Mouse (Mus musculus): ENCODE measurements around the gene Scarf2. TPM values are rescaled to one million over a fixed set of nuclear protein-coding genes. Genes with fewer than 3 reads are reported as not detected.

Scarf2 gene
- polyA plus RNA-seq, 1 experiment from 2014 or later: 1.2 TPM

- Histone ChIP-seq H3K4me3 (ENCODE audit: low read depth, low read length) (no peak overlapping the region), H3K27ac (ENCODE audit: low read length) (no peak overlapping the region), H3K4me2 (ENCODE audit: low read length) (no peak overlapping the region), H3K36me3 (ENCODE audit: control insufficient read depth, insufficient read depth, low read length) (peaks cover 20% of the 10 kb centered on the region), H3K27me3 (ENCODE audit: control insufficient read depth, insufficient read depth, low read depth, low read length) (peaks cover 30% of the 10 kb centered on the region), H3K9ac (ENCODE audit: low read depth, low read length) (no peak overlapping the region), H3K4me1 (ENCODE audit: control insufficient read depth, insufficient read depth, low read length) (peaks cover 12% of the 10 kb centered on the region), H3K9me3 (replicated peaks; ENCODE audit: control insufficient read depth, low read length, poor library complexity, severe bottlenecking) (no peaks in the 10 kb centered on the region)
- 92% methylated on average over 4 of the region's 4 CpGs for WGBS
- ATAC-seq: no peak
These were observed 3.0 kb upstream of the Scarf2 start for GRCm38 (mm10) chr16:17794047-17794446.

GRCm38 (mm10) chr16:17795643-17796042 is 1.4 kb upstream of the Scarf2 start:
- no peak for ATAC-seq
- Histone ChIP-seq H3K27me3 (ENCODE audit: control insufficient read depth, insufficient read depth, low read depth, low read length) (peaks cover 42% of the 10 kb centered on the region), H3K4me2 (ENCODE audit: low read length) (no peak overlapping the region), H3K27ac (ENCODE audit: low read length) (no peak overlapping the region), H3K4me1 (ENCODE audit: control insufficient read depth, insufficient read depth, low read length) (peaks cover 12% of the 10 kb centered on the region), H3K36me3 (ENCODE audit: control insufficient read depth, insufficient read depth, low read length) (peaks cover 10% of the 10 kb centered on the region), H3K9ac (ENCODE audit: low read depth, low read length) (no peak overlapping the region), H3K9me3 (replicated peaks; ENCODE audit: control insufficient read depth, low read length, poor library complexity, severe bottlenecking) (no peaks in the 10 kb centered on the region), H3K4me3 (ENCODE audit: low read depth, low read length) (no peak overlapping the region)
- WGBS: 55% methylated on average over 5 of the region's 5 CpGs

GRCm38 (mm10) chr16:17796519-17796918 is 563 bp upstream of the Scarf2 start:
- peak overlapping the region; percentile 52 for H3K4me3 ChIP-seq (ENCODE audit: low read depth, low read length)
- 0 out of 2 replicates have a peak overlapping the region, but pooled peaks have one; percentile 69 for H3K9ac ChIP-seq (ENCODE audit: low read depth, low read length)
- H3K27ac ChIP-seq (ENCODE audit: low read length): no peak overlapping the region
- H3K4me1 ChIP-seq (ENCODE audit: control insufficient read depth, insufficient read depth, low read length): peaks cover 12% of the 10 kb centered on the region
- peaks cover 10% of the 10 kb centered on the region for H3K36me3 ChIP-seq (ENCODE audit: control insufficient read depth, insufficient read depth, low read length)
- H3K4me2 ChIP-seq (ENCODE audit: low read length): peak overlapping the region; percentile 84
- H3K27me3 ChIP-seq (ENCODE audit: control insufficient read depth, insufficient read depth, low read depth, low read length): peaks cover 48% of the 10 kb centered on the region
- ATAC-seq: no peak
- no peaks in the 10 kb centered on the region for H3K9me3 ChIP-seq (replicated peaks; ENCODE audit: control insufficient read depth, low read length, poor library complexity, severe bottlenecking)

- H3K4me2 ChIP-seq (ENCODE audit: low read length): peak overlapping the region; percentile 84
- H3K4me3 ChIP-seq (ENCODE audit: low read depth, low read length): peak overlapping the region; percentile 52
- WGBS: 4% methylated on average over 29 of the region's 29 CpGs
- H3K36me3 ChIP-seq (ENCODE audit: control insufficient read depth, insufficient read depth, low read length): no peaks in the 10 kb centered on the region
- ATAC-seq: no peak
- no peaks in the 10 kb centered on the region for H3K9me3 ChIP-seq (replicated peaks; ENCODE audit: control insufficient read depth, low read length, poor library complexity, severe bottlenecking)
- H3K27ac ChIP-seq (ENCODE audit: low read length): no peak overlapping the region
- peak overlapping the region; percentile 69; the same call in 1 of the 2 replicates for H3K9ac ChIP-seq (ENCODE audit: low read depth, low read length)
- peaks cover 19% of the 10 kb centered on the region for H3K4me1 ChIP-seq (ENCODE audit: control insufficient read depth, insufficient read depth, low read length)
- H3K27me3 ChIP-seq (ENCODE audit: control insufficient read depth, insufficient read depth, low read depth, low read length): peaks cover 61% of the 10 kb centered on the region
These were observed 780 bp downstream of the Scarf2 start for GRCm38 (mm10) chr16:17797812-17798311.

- no peak overlapping the region for H3K9ac ChIP-seq (ENCODE audit: low read depth, low read length)
- H3K9me3 ChIP-seq (replicated peaks; ENCODE audit: control insufficient read depth, low read length, poor library complexity, severe bottlenecking): no peaks in the 10 kb centered on the region
- no peak overlapping the region for H3K27ac ChIP-seq (ENCODE audit: low read length)
- peak overlapping the region; percentile 43 for H3K4me2 ChIP-seq (ENCODE audit: low read length)
- H3K36me3 ChIP-seq (ENCODE audit: control insufficient read depth, insufficient read depth, low read length): no peaks in the 10 kb centered on the region
- 5% methylated on average over 26 of the region's 45 CpGs for WGBS
- H3K4me1 ChIP-seq (ENCODE audit: control insufficient read depth, insufficient read depth, low read length): peaks cover 25% of the 10 kb centered on the region
- H3K4me3 ChIP-seq (ENCODE audit: low read depth, low read length): peak overlapping the region; percentile 52
- ATAC-seq: no peak
- H3K27me3 ChIP-seq (ENCODE audit: control insufficient read depth, insufficient read depth, low read depth, low read length): peaks cover 68% of the 10 kb centered on the region
These were observed 1.5 kb downstream of the Scarf2 start for GRCm38 (mm10) chr16:17798321-17799180.

- Histone ChIP-seq H3K4me1 (ENCODE audit: control insufficient read depth, insufficient read depth, low read length) (peaks cover 34% of the 10 kb centered on the region), H3K4me3 (ENCODE audit: low read depth, low read length) (no peak overlapping the region), H3K9me3 (replicated peaks; ENCODE audit: control insufficient read depth, low read length, poor library complexity, severe bottlenecking) (no peaks in the 10 kb centered on the region), H3K36me3 (ENCODE audit: control insufficient read depth, insufficient read depth, low read length) (no peaks in the 10 kb centered on the region), H3K4me2 (ENCODE audit: low read length) (no peak overlapping the region), H3K27me3 (ENCODE audit: control insufficient read depth, insufficient read depth, low read depth, low read length) (peaks cover 73% of the 10 kb centered on the region), H3K27ac (ENCODE audit: low read length) (no peak overlapping the region), H3K9ac (ENCODE audit: low read depth, low read length) (no peak overlapping the region)
- ATAC-seq: no peak
These were observed 2.5 kb downstream of the Scarf2 start for GRCm38 (mm10) chr16:17799584-17799983.

- WGBS: 1% methylated on average over 7 of the region's 7 CpGs
- H3K9ac ChIP-seq (ENCODE audit: low read depth, low read length): no peak overlapping the region
- peaks cover 40% of the 10 kb centered on the region for H3K4me1 ChIP-seq (ENCODE audit: control insufficient read depth, insufficient read depth, low read length)
- H3K4me3 ChIP-seq (ENCODE audit: low read depth, low read length): no peak overlapping the region
- no peak for ATAC-seq
- H3K27me3 ChIP-seq (ENCODE audit: control insufficient read depth, insufficient read depth, low read depth, low read length): peaks cover 73% of the 10 kb centered on the region
- H3K27ac ChIP-seq (ENCODE audit: low read length): no peak overlapping the region
- H3K9me3 ChIP-seq (replicated peaks; ENCODE audit: control insufficient read depth, low read length, poor library complexity, severe bottlenecking): no peaks in the 10 kb centered on the region
- peak overlapping the region; percentile 83; the same call in 1 of the 2 replicates for H3K4me2 ChIP-seq (ENCODE audit: low read length)
- no peaks in the 10 kb centered on the region for H3K36me3 ChIP-seq (ENCODE audit: control insufficient read depth, insufficient read depth, low read length)
These were observed 4.8 kb downstream of the Scarf2 start for GRCm38 (mm10) chr16:17801777-17802455.

- peak overlapping the region; percentile 42 for H3K4me3 ChIP-seq (ENCODE audit: low read depth, low read length)
- no peak overlapping the region for H3K27ac ChIP-seq (ENCODE audit: low read length)
- H3K9me3 ChIP-seq (replicated peaks; ENCODE audit: control insufficient read depth, low read length, poor library complexity, severe bottlenecking): no peaks in the 10 kb centered on the region
- ATAC-seq: no peak
- peak overlapping the region; percentile 83 for H3K4me2 ChIP-seq (ENCODE audit: low read length)
- peak overlapping the region; percentile 54; the same call in 1 of the 2 replicates for H3K9ac ChIP-seq (ENCODE audit: low read depth, low read length)
- WGBS: 4% methylated on average over 18 of the region's 18 CpGs
- peaks cover 71% of the 10 kb centered on the region for H3K27me3 ChIP-seq (ENCODE audit: control insufficient read depth, insufficient read depth, low read depth, low read length)
- H3K4me1 ChIP-seq (ENCODE audit: control insufficient read depth, insufficient read depth, low read length): peaks cover 35% of the 10 kb centered on the region
- no peaks in the 10 kb centered on the region for H3K36me3 ChIP-seq (ENCODE audit: control insufficient read depth, insufficient read depth, low read length)
These were observed 5.4 kb downstream of the Scarf2 start for GRCm38 (mm10) chr16:17802456-17802838.
